Mouse (Mus musculus): ENCODE results near the gene Cpne1. TPM values are rescaled to one million over a fixed set of nuclear protein-coding genes. Genes with fewer than 3 reads are reported as not detected.

The Cpne1 gene
- polyA plus RNA-seq, 1 experiment from 2014 or later, result 55.4 TPM

GRCm38 (mm10) chr2:156091926-156092325, 19.8 kb downstream of the Cpne1 start:
- ATAC-seq (replicated peaks; ENCODE audit: insufficient number of reproducible peaks, low FRiP score, low TSS enrichment, low read depth) (no peak), DNase-seq (ENCODE audit: low spot score) (no peak)
- H3K27ac ChIP-seq (replicated peaks; ENCODE audit: low read depth, low read length), result no peak overlapping the region
- no peak overlapping the region for H3K9ac ChIP-seq (replicated peaks; ENCODE audit: low read length)
- H3K27me3 ChIP-seq (ENCODE audit: control insufficient read depth, insufficient read depth, low read length), result no peaks in the 10 kb centered on the region
- H3K36me3 ChIP-seq (replicated peaks; ENCODE audit: control insufficient read depth, insufficient read depth, low read depth, low read length), result peaks cover 3% of the 10 kb centered on the region
- H3K9me3 ChIP-seq (replicated peaks; ENCODE audit: control insufficient read depth, low read length), result no peaks in the 10 kb centered on the region
- 87% methylated on average over 5 of the region's 5 CpGs for WGBS
- no peak overlapping the region for H3K4me2 ChIP-seq (ENCODE audit: low read depth, low read length)
- H3K4me1 ChIP-seq (ENCODE audit: control insufficient read depth, insufficient read depth, low read length), result no peaks in the 10 kb centered on the region
- H3K4me3 ChIP-seq (ENCODE audit: low read depth, low read length), result no peak overlapping the region

- WGBS, result 79% methylated on average over 1 of the region's 1 CpGs
- Histone ChIP-seq H3K36me3 (replicated peaks; ENCODE audit: control insufficient read depth, insufficient read depth, low read depth, low read length) (no peaks in the 10 kb centered on the region), H3K9ac (replicated peaks; ENCODE audit: low read length) (no peak overlapping the region)
Observed at GRCm38 (mm10) chr2:156089799-156090198, 22.0 kb downstream of the Cpne1 start.

GRCm38 (mm10) chr2:156087391-156088110, 24.2 kb downstream of the Cpne1 start:
- 88% methylated on average over 7 of the region's 7 CpGs for WGBS
- no peak overlapping the region for H3K4me2 ChIP-seq (ENCODE audit: low read depth, low read length)
- no peaks in the 10 kb centered on the region for H3K4me1 ChIP-seq (ENCODE audit: control insufficient read depth, insufficient read depth, low read length)
- DNase-seq (ENCODE audit: low spot score) (no peak), ATAC-seq (replicated peaks; ENCODE audit: insufficient number of reproducible peaks, low FRiP score, low TSS enrichment, low read depth) (no peak)
- H3K27ac ChIP-seq (replicated peaks; ENCODE audit: low read depth, low read length), result no peak overlapping the region
- H3K4me3 ChIP-seq (ENCODE audit: low read depth, low read length), result no peak overlapping the region
- H3K27me3 ChIP-seq (ENCODE audit: control insufficient read depth, insufficient read depth, low read length), result no peaks in the 10 kb centered on the region
- no peaks in the 10 kb centered on the region for H3K36me3 ChIP-seq (replicated peaks; ENCODE audit: control insufficient read depth, insufficient read depth, low read depth, low read length)
- no peaks in the 10 kb centered on the region for H3K9me3 ChIP-seq (replicated peaks; ENCODE audit: control insufficient read depth, low read length)
- H3K9ac ChIP-seq (replicated peaks; ENCODE audit: low read length), result no peak overlapping the region

More at GRCm38 (mm10) chr2:156089799-156090198, 22.0 kb downstream of the Cpne1 start:
- H3K27ac ChIP-seq (replicated peaks; ENCODE audit: low read depth, low read length), result no peak overlapping the region
- no peaks in the 10 kb centered on the region for H3K27me3 ChIP-seq (ENCODE audit: control insufficient read depth, insufficient read depth, low read length)
- H3K4me2 ChIP-seq (ENCODE audit: low read depth, low read length), result no peak overlapping the region
- ATAC-seq (replicated peaks; ENCODE audit: insufficient number of reproducible peaks, low FRiP score, low TSS enrichment, low read depth) (no peak), DNase-seq (ENCODE audit: low spot score) (no peak)
- H3K4me1 ChIP-seq (ENCODE audit: control insufficient read depth, insufficient read depth, low read length), result no peaks in the 10 kb centered on the region
- no peak overlapping the region for H3K4me3 ChIP-seq (ENCODE audit: low read depth, low read length)
- H3K9me3 ChIP-seq (replicated peaks; ENCODE audit: control insufficient read depth, low read length), result no peaks in the 10 kb centered on the region

GRCm38 (mm10) chr2:156084541-156084940, 27.2 kb downstream of the Cpne1 start:
- WGBS, result 91% methylated on average over 3 of the region's 3 CpGs
- H3K4me3 ChIP-seq (ENCODE audit: low read depth, low read length), result no peak overlapping the region
- DNase-seq (ENCODE audit: low spot score) (no peak), ATAC-seq (replicated peaks; ENCODE audit: insufficient number of reproducible peaks, low FRiP score, low TSS enrichment, low read depth) (no peak)
- no peaks in the 10 kb centered on the region for H3K27me3 ChIP-seq (ENCODE audit: control insufficient read depth, insufficient read depth, low read length)
- H3K36me3 ChIP-seq (replicated peaks; ENCODE audit: control insufficient read depth, insufficient read depth, low read depth, low read length), result no peaks in the 10 kb centered on the region
- H3K9ac ChIP-seq (replicated peaks; ENCODE audit: low read length), result no peak overlapping the region
- no peaks in the 10 kb centered on the region for H3K9me3 ChIP-seq (replicated peaks; ENCODE audit: control insufficient read depth, low read length)
- H3K4me1 ChIP-seq (ENCODE audit: control insufficient read depth, insufficient read depth, low read length), result no peaks in the 10 kb centered on the region
- H3K4me2 ChIP-seq (ENCODE audit: low read depth, low read length), result no peak overlapping the region
- H3K27ac ChIP-seq (replicated peaks; ENCODE audit: low read depth, low read length), result no peak overlapping the region

GRCm38 (mm10) chr2:156080391-156080790, 31.4 kb downstream of the Cpne1 start:
- no peak overlapping the region for H3K4me2 ChIP-seq (ENCODE audit: low read depth, low read length)
- peaks cover 8% of the 10 kb centered on the region for H3K36me3 ChIP-seq (replicated peaks; ENCODE audit: control insufficient read depth, insufficient read depth, low read depth, low read length)
- no peak overlapping the region for H3K27ac ChIP-seq (replicated peaks; ENCODE audit: low read depth, low read length)
- no peaks in the 10 kb centered on the region for H3K9me3 ChIP-seq (replicated peaks; ENCODE audit: control insufficient read depth, low read length)
- no peak overlapping the region for H3K9ac ChIP-seq (replicated peaks; ENCODE audit: low read length)
- no peaks in the 10 kb centered on the region for H3K27me3 ChIP-seq (ENCODE audit: control insufficient read depth, insufficient read depth, low read length)
- ATAC-seq (replicated peaks; ENCODE audit: insufficient number of reproducible peaks, low FRiP score, low TSS enrichment, low read depth) (no peak), DNase-seq (ENCODE audit: low spot score) (no peak)
- no peak overlapping the region for H3K4me3 ChIP-seq (ENCODE audit: low read depth, low read length)
- H3K4me1 ChIP-seq (ENCODE audit: control insufficient read depth, insufficient read depth, low read length), result no peaks in the 10 kb centered on the region
- WGBS, result 93% methylated on average over 7 of the region's 7 CpGs

GRCm38 (mm10) chr2:156079674-156080073, 32.1 kb downstream of the Cpne1 start:
- Histone ChIP-seq H3K36me3 (replicated peaks; ENCODE audit: control insufficient read depth, insufficient read depth, low read depth, low read length) (peaks cover 10% of the 10 kb centered on the region), H3K9me3 (replicated peaks; ENCODE audit: control insufficient read depth, low read length) (no peaks in the 10 kb centered on the region), H3K4me3 (ENCODE audit: low read depth, low read length) (no peak overlapping the region), H3K27ac (replicated peaks; ENCODE audit: low read depth, low read length) (no peak overlapping the region), H3K4me2 (ENCODE audit: low read depth, low read length) (no peak overlapping the region), H3K4me1 (ENCODE audit: control insufficient read depth, insufficient read depth, low read length) (no peaks in the 10 kb centered on the region), H3K27me3 (ENCODE audit: control insufficient read depth, insufficient read depth, low read length) (no peaks in the 10 kb centered on the region), H3K9ac (replicated peaks; ENCODE audit: low read length) (no peak overlapping the region)
- DNase-seq (ENCODE audit: low spot score) (no peak), ATAC-seq (replicated peaks; ENCODE audit: insufficient number of reproducible peaks, low FRiP score, low TSS enrichment, low read depth) (no peak)
- WGBS, result 61% methylated on average over 4 of the region's 4 CpGs

GRCm38 (mm10) chr2:156079183-156079560, 32.6 kb downstream of the Cpne1 start:
- H3K36me3 ChIP-seq (replicated peaks; ENCODE audit: control insufficient read depth, insufficient read depth, low read depth, low read length), result peaks cover 10% of the 10 kb centered on the region
- WGBS, result 92% methylated on average over 8 of the region's 8 CpGs

GRCm38 (mm10) chr2:156078421-156079182, 33.2 kb downstream of the Cpne1 start:
- Histone ChIP-seq H3K4me1 (ENCODE audit: control insufficient read depth, insufficient read depth, low read length) (no peaks in the 10 kb centered on the region), H3K4me3 (ENCODE audit: low read depth, low read length) (no peak overlapping the region), H3K9ac (replicated peaks; ENCODE audit: low read length) (no peak overlapping the region), H3K36me3 (replicated peaks; ENCODE audit: control insufficient read depth, insufficient read depth, low read depth, low read length) (peaks cover 10% of the 10 kb centered on the region), H3K4me2 (ENCODE audit: low read depth, low read length) (no peak overlapping the region), H3K27me3 (ENCODE audit: control insufficient read depth, insufficient read depth, low read length) (no peaks in the 10 kb centered on the region), H3K9me3 (replicated peaks; ENCODE audit: control insufficient read depth, low read length) (no peaks in the 10 kb centered on the region), H3K27ac (replicated peaks; ENCODE audit: low read depth, low read length) (no peak overlapping the region)
- DNase-seq (ENCODE audit: low spot score), result no peak
- no peak for ATAC-seq (replicated peaks; ENCODE audit: insufficient number of reproducible peaks, low FRiP score, low TSS enrichment, low read depth)
- WGBS, result 91% methylated on average over 16 of the region's 16 CpGs

More at GRCm38 (mm10) chr2:156079183-156079560, 32.6 kb downstream of the Cpne1 start:
- Histone ChIP-seq H3K27ac (replicated peaks; ENCODE audit: low read depth, low read length) (no peak overlapping the region), H3K4me1 (ENCODE audit: control insufficient read depth, insufficient read depth, low read length) (no peaks in the 10 kb centered on the region), H3K9ac (replicated peaks; ENCODE audit: low read length) (no peak overlapping the region), H3K4me3 (ENCODE audit: low read depth, low read length) (no peak overlapping the region), H3K27me3 (ENCODE audit: control insufficient read depth, insufficient read depth, low read length) (no peaks in the 10 kb centered on the region), H3K9me3 (replicated peaks; ENCODE audit: control insufficient read depth, low read length) (no peaks in the 10 kb centered on the region), H3K4me2 (ENCODE audit: low read depth, low read length) (no peak overlapping the region)
- no peak for ATAC-seq (replicated peaks; ENCODE audit: insufficient number of reproducible peaks, low FRiP score, low TSS enrichment, low read depth)
- no peak for DNase-seq (ENCODE audit: low spot score)

All from embryonic facial prominence, embryonic 11.5 days (tissue).